Mouse (Mus musculus) adrenal gland, postnatal 36 days (tissue): ENCODE data around the gene Gjb1. TPM values are rescaled to one million over a fixed set of nuclear protein-coding genes. Genes with fewer than 3 reads are reported as not detected.

Source experiments
- DNase-seq, 2 experiments: peaks; one replicate each; pipeline ENCODE4 v3.0.0; 2021; ENCODE audit warnings: mixed read lengths in 1 of 2
- total RNA-seq, 2 experiments: library from RNA; stranded (reverse); gene quantifications; 2 replicates each; pipeline ENCODE4 v1.2.3; 2021

Gjb1 gene
- total RNA-seq, 2 experiments from 2014 or later, result 0.20 TPM; not detected in 1

DNA sequence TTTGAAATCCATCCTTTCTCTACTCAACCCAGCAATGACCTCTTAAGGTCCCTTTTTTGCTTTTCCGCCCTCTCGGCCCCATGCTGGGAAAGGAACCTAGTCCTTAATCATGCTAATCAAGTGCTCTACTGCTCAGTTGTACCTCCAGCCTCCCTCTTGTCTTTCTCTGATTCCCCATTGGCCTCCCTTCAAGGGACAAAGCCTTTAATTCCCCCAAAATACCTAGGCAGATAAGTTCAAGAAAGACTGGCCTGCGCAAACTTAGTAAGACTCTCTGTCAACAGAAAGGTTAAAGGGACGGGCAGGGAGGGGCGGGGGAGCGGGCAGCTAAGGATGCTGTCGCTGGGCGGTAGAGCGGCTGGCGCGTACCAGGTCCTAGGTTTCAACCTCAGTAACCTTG, 20.3 kb downstream of the Gjb1 start:
- no peak for DNase-seq

- peak; percentile 61 to 73 for DNase-seq
Observed at GRCm38 (mm10) chrX:101418946-101419724, 43.0 kb downstream of the Gjb1 start.

DNA sequence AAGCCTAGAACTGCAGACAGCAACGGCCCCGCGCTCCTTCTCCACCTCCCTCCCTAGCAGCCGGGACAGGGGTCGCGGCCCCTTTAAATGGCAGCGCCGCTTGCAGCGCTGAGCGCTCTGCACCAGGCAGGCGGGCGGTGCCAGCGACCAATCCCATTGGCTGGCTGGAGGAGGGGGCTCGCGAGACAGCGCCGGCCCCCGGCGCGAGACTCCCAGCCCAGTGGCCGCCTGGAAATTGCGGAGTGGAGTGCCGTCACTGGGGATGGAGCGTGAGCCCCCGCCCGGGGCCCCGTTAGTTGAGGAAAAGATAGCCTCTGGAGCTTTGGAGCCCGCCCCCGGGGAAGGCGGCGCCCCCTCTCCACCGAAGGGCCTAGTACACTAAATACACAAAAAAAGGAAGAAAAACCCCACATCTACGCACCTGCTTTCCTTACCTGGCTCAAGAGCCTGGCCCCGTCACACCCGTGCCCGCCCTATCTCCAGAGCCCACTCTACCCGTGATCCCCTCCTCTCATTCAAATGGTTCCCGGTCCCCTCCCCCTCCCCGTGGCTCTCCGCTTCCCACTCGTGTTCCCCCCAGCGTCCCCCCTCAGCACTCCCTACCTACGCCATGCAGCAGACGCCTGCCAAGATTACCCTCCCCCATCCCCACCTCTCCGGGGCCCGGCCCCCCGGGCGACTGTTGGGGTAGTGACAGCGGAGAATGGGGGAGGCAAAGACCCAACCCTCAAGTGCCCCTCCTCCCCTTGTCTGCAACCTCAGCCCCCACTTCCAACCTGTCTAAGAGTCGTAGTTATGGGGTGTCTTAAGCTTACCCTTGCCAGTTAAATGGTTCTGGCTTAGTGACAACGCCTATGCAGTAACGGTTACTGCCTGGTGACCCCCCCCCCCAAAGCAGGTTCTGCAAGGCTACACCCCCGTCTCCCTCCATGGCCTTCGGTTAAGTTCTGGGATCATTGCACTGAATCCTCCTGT, 43.8 kb downstream of the Gjb1 start:
- DNase-seq, result peak; percentile 91

- DNase-seq, result peak; percentile 6 to 23
Observed at GRCm38 (mm10) chrX:101420700-101421095, 44.5 kb downstream of the Gjb1 start, which contains the start of gene Zmym3. TSS of gene Zmym3 (minus strand) at chrX:101420849.

GRCm38 (mm10) chrX:101423462-101423861, 47.3 kb downstream of the Gjb1 start:
- DNase-seq, result peak; percentile 48 to 53

DNA sequence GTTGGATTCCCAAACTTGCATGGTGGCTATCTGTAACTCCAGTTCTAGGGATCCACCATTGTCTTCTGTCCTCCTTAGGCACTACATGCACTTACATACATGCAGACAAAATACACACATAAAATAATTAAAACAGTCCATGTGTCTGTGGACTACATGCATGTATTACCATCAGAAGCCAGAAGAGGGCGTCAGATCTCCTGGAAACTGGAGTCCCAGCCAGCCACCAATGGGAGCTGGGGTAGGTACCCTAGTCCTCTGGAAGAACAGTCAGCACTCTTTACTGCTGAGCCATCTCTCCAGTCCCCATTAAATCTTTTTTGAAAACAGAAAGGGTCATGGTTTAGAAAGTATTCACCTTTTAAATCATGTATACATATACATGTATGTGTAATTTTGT, 51.6 kb downstream of the Gjb1 start:
- DNase-seq, result peak in 1 of 2 experiments; percentile 48

DNA sequence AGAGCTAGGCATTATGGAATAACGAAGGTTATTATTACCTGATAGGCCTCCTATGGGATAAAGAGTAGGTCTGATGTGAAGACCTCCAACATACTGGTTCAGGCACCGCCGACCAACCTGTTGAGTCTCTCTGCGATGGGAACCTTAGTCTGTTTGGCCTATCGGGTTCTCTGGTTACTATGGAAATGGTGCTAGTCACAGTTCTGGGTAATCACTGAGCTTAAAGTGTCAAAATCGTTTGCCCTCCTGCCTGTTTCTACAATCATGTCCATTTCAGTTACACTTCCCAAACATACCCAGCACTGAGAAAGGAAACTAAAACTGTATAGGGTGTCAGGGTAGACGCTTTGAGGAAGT, 52.6 kb downstream of the Gjb1 start:
- no peak for DNase-seq

- peak; percentile 75 to 87 for DNase-seq
Observed at GRCm38 (mm10) chrX:101429142-101429949, 53.2 kb downstream of the Gjb1 start, which contains the start of gene Nono. TSS of gene Nono (plus strand) at chrX:101429318.

GRCm38 (mm10) chrX:101429976-101430375, 53.8 kb downstream of the Gjb1 start:
- DNase-seq, result peak; percentile 24 to 34

Other genes with a start within 250 kb of the Gjb1 start
- gene Snx12, start 153.8 kb upstream of the Gjb1 start, total RNA-seq, result 10 to 100 TPM; 49.9 to 52.0 TPM
- 10 to 100 TPM; 28.1 to 35.2 TPM for gene Foxo4, start 121.8 kb upstream of the Gjb1 start, total RNA-seq
- gene Gm614, start 112.4 kb upstream of the Gjb1 start, total RNA-seq, result not detected
- gene Il2rg, start 108.1 kb upstream of the Gjb1 start, total RNA-seq, result 10 to 100 TPM in 1 of 2 experiments, 1 to 10 TPM in 1; 5.7 to 10.2 TPM
- gene Gm20489, start 107.4 kb upstream of the Gjb1 start, total RNA-seq, result not detected
- 10 to 100 TPM; 32.2 to 35.1 TPM for gene Med12, start 102.3 kb upstream of the Gjb1 start, total RNA-seq
- gene Nlgn3, start 77.2 kb upstream of the Gjb1 start, total RNA-seq, result 10 to 100 TPM; 18.5 to 28.4 TPM
- gene Zmym3, start 44.5 kb downstream of the Gjb1 start, total RNA-seq, result 10 to 100 TPM; 65.0 to 66.3 TPM
- gene Nono, start 52.9 kb downstream of the Gjb1 start, total RNA-seq, result 100 to 1,000 TPM; 185 to 193 TPM
- under 1 TPM; 0.63 to 0.66 TPM for gene Itgb1bp2, start 72.7 kb downstream of the Gjb1 start, total RNA-seq
- gene Taf1, start 156.4 kb downstream of the Gjb1 start, total RNA-seq, result 10 to 100 TPM; 33.1 to 48.1 TPM